ENCODE assay signal across 17 mouse cellular contexts in the genomic region with DNA sequence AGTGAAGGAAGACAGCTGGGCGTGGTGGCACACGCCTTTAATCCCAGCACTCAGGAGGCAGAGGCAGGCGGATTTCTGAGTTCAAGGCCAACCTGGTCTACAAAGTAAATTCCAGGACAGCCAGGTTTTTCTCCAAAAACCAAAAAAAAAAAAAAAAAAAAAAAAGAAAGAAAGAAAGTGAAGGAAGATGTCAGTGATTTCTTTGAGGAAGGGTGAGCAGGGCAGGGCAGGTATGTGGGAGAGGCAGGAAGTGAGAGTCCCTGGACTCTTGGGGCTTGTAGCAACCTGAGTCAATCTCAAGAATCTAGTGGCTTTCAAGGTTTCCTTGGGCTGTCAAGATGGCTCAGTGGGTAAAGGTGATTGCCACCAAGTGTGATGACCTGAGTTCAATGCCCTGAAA. TPM values are rescaled to one million over a fixed set of nuclear protein-coding genes. Genes with fewer than 3 reads are reported as not detected.
DNase-seq lines count a peak whose midpoint lies in the region; TF ChIP-seq lines count a peak whose summit lies in the region.
"Had no signal": no experiment of that assay in that cellular context is flagged by ENCODE, and none has a peak within 500 bp of the region (broad histone marks: within the 10 kb centered on the region; RNA-seq: fewer than 3 reads in every experiment).

No protein-coding gene starts in this region.

- intact Hi-C loops in heart, postnatal 10 days (cut with DNase I): no loop called here

- no peak overlapping the region for H3K9ac ChIP-seq in ES-E14 (ENCODE audit: insufficient read depth, low read depth, low read length, poor library complexity, severe bottlenecking)

- H3K27ac ChIP-seq in ES-E14 (ENCODE audit: insufficient read depth, low read depth, low read length, poor library complexity, severe bottlenecking): peak overlapping the region; percentile 31; the same call in 1 of the 2 replicates

- in situ Hi-C loops in ES-E14 (cut with MboI; ENCODE audit: low sequenced_read_pairs in 2 of 2, unreplicated experiment in 2 of 2): no loop called here

- H3K36me3 ChIP-seq in ES-E14 (ENCODE audit: control insufficient read depth, insufficient read depth, low read length, poor library complexity, severe bottlenecking): no peaks in the 10 kb centered on the region
- H3K36me3 ChIP-seq: G1E had no signal

- no peaks in the 10 kb centered on the region for H3K9me3 ChIP-seq in ES-E14 (ENCODE audit: control insufficient read depth, insufficient read depth, low read depth, low read length)

- H3K4me1 ChIP-seq in ES-E14 (ENCODE audit: control insufficient read depth in 2 of 2, insufficient read depth in 2 of 2, low read length in 2 of 2, poor library complexity in 1 of 2): peaks cover 5% of the 10 kb centered on the region in 2 experiments; a peak in 1 of 4 replicates

- no peak overlapping the region for H3K4me3 ChIP-seq in ES-E14 (ENCODE audit: insufficient read depth in 1 of 2, low read depth in 1 of 2, low read length in 2 of 2, poor library complexity in 1 of 2, severe bottlenecking in 1 of 2)

- DNase-seq in ES-E14 (ENCODE audit: low read depth, low spot score) (no peak), R1 (ENCODE audit: low read depth, low spot score) (peak; percentile 55)
- DNase-seq in heart, postnatal 10 days: no peak
- no peak for DNase-seq in cerebellum, adult 9-11 months
- DNase-seq: adrenal gland, adult 2 months; adrenal gland, adult 8-10 months; adrenal gland, postnatal 10 days; adrenal gland, postnatal 14 days; adrenal gland, postnatal 25 days; adrenal gland, postnatal 36 days; B cell, adult 2 months; cerebellum, adult 11 months; cerebellum, adult 11-12 months; cerebellum, adult 18-20 months; cerebellum, adult 2 months; cerebellum, adult 8-10 months had no signal

TF ChIP-seq in ES-E14, 5 proteins besides CTCF, POLR2A, EP300 and RAD21:
- TF ChIP-seq CHD2 (IDR thresholded peaks at IDR 0.05; ENCODE audit: low read depth, low read length) (no peak), MAFK (IDR thresholded peaks at IDR 0.05; ENCODE audit: insufficient read depth, low read depth, low read length) (no peak), ZNF384 (IDR thresholded peaks at IDR 0.05; ENCODE audit: low read depth, low read length) (0 out of 2 replicates have a peak, but pooled peaks have one; percentile 53), ZC3H11A (IDR thresholded peaks at IDR 0.05; ENCODE audit: borderline replicate concordance, low read depth, low read length) (no peak)

RNA-seq across cellular contexts. Expression of gene Slc4a1, which starts 21.5 kb away (rescaled TPM):
- total RNA-seq in ES-E14 (2012; rRNA removed): 0.18 and 0.21 TPM in 2 replicates
- 10 to 100 TPM in 1 of 2 experiments, 1 to 10 TPM in 1; 3.5 to 13.0 TPM for total RNA-seq in heart, postnatal 10 days (2021)

RNA-seq across cellular contexts. Expression of gene Ubtf, which starts 24.9 kb away (rescaled TPM):
- 138 and 155 TPM in 2 replicates for total RNA-seq in ES-E14 (2012; rRNA removed)
- total RNA-seq in heart, postnatal 10 days (2021): 10 to 100 TPM; 78.3 to 80.9 TPM

RNA-seq across cellular contexts. Expression of gene Atxn7l3, which starts 48.0 kb away (rescaled TPM):
- total RNA-seq in ES-E14 (2012; rRNA removed): 55.4 and 60.4 TPM in 2 replicates
- 10 to 100 TPM; 34.1 to 38.3 TPM for total RNA-seq in heart, postnatal 10 days (2021)

RNA-seq across cellular contexts. Expression of gene Rundc3a, which starts 48.7 kb away (rescaled TPM):
- total RNA-seq in ES-E14 (2012; rRNA removed): 6.7 and 15.9 TPM in 2 replicates
- under 1 TPM; 0.29 to 0.32 TPM for total RNA-seq in heart, postnatal 10 days (2021)

RNA-seq across cellular contexts. Expression of gene Tmub2, which starts 59.7 kb away (rescaled TPM):
- total RNA-seq in ES-E14 (2012; rRNA removed): 33.0 and 37.2 TPM in 2 replicates
- total RNA-seq in heart, postnatal 10 days (2021): 10 to 100 TPM; 29.0 to 31.1 TPM
